Mouse (Mus musculus) left cerebral cortex, postnatal 25 days (tissue): ENCODE measurements around the gene Prkcd. TPM values are rescaled to one million over a fixed set of nuclear protein-coding genes. Genes with fewer than 3 reads are reported as not detected.
A peak's percentile ranks its signal among the peaks of the same experiment; 100 is the strongest.

Source experiments
- DNase-seq, 2 experiments: peaks; one replicate each; pipeline ENCODE4 v3.0.0; 2022; ENCODE audit warnings: low spot score in 2 of 2, mixed read lengths in 1 of 2
- intact Hi-C: fragments of 180-260 bp; cut with DNase I; formaldehyde crosslinking; loops from one replicate; pipeline ENCODE4 v1.15.1; 2025
- microRNA-seq, 2 experiments: library from miRNA; unstranded; fragments of <30 nt; microRNA quantifications; one replicate each; pipeline ENCODE4 v1.2.0; 2022
- total RNA-seq, 2 experiments: library from RNA; stranded (reverse); gene quantifications; 2 replicates each; pipeline ENCODE4 v1.2.3; 2021

Prkcd gene
- total RNA-seq, 2 experiments from 2014 or later: 12.4 to 15.2 TPM

DNA sequence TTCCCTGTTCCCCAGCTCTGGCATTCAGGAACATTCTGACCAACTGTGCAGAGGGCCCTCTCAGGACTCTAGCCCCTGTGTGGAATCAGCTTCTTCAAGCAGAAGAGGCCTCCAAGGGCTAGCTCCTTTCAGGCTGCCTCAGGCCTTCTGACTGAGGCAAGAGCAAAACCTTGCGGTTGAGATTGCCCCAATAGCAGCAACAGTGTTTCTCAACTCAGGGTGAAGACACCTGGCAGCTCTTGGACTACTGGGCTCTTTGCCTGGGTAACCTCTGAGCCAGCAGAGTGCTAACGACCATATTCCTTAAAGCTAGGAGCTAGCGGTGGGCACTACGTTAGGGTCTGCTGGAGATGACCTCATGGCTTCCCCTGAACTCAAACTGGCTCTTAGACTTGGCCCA lies 72.8 kb downstream of the Prkcd start:
- intact Hi-C loops: no loop called here
- no peak for DNase-seq

- intact Hi-C loops: no loop called here
- DNase-seq: no peak
Observed at GRCm38 (mm10) chr14:30551981-30552380, 74.0 kb downstream of the Prkcd start.

DNA sequence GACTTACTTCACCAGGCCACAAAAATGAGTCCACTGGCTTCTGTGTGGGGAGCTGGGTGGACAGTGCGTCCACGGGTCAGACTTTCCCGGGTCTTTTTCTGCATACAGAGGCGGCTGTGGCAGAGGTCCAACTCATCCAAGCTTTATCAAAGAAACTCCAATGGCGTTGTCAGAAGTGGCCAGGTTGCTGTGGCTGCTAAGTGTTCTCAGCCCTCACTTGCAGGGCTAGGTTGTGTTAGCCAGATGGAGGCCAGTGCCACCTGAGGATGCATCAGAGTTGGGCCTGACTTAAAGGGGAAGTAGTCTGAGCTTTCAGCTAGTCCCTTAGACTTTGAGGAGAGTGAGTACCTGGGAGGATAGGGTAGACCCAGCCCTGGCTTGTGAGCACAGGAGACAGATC lies 74.5 kb downstream of the Prkcd start:
- intact Hi-C loops: no loop called here
- no peak for DNase-seq

DNA sequence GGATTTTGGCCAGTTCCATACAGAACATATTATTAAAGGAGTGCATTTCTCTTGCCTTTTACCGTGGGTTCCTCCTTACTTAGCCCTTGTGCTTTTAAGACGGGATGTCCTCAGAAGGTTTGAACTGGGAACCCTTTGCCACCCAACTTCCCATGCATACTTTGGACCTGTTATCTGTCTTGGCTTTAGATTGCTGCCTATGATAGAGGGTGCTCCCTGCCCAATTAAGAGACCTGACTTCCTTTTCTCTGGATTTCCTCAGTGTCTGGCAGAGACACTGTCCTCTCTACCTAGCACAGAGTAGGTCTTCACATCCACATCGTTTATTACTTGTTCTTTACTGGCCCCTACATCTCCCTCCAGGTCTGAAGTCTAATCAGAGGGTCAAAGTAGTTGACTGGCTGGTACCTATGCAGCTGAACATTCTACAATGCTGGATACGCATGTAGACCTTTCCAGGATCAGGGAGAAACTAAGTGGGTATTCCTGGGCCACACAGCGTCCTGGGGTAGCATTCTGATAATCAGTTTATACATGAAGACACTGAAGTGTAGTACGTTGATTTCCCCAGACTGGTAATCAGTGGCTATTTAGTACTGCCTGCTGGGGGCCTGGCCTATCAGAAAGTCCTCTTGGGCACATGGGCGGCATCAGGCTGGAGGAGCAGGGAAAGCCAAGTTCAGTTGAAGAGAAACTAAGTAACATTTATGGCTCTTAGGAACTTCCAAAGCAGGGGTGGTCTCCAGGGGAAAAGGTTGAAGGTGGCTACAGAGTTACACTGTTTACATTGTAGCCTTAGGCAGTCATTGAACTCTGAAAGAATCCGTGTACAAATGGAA lies 75.6 kb downstream of the Prkcd start:
- intact Hi-C loops: no loop called here
- DNase-seq: no peak

DNA sequence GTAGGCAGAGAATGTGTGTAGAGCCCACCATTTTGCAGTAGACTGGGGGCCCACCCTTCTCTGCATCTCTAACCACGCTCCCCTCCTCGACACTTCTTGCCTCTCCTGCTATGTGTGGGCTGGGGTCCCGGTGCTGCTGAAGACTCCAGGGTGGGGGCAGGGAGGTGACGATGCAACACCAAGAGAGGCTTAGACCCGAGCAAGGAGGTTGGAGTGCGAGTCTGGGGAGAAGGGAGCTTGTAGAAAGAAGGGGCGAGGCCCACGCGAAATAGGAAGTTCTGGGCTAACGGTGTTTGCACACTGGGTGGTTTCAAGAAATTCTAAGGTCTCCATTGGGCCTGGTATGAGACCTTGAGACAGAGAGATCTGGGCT lies 76.2 kb downstream of the Prkcd start:
- intact Hi-C loops: no loop called here
- DNase-seq: no peak

DNA sequence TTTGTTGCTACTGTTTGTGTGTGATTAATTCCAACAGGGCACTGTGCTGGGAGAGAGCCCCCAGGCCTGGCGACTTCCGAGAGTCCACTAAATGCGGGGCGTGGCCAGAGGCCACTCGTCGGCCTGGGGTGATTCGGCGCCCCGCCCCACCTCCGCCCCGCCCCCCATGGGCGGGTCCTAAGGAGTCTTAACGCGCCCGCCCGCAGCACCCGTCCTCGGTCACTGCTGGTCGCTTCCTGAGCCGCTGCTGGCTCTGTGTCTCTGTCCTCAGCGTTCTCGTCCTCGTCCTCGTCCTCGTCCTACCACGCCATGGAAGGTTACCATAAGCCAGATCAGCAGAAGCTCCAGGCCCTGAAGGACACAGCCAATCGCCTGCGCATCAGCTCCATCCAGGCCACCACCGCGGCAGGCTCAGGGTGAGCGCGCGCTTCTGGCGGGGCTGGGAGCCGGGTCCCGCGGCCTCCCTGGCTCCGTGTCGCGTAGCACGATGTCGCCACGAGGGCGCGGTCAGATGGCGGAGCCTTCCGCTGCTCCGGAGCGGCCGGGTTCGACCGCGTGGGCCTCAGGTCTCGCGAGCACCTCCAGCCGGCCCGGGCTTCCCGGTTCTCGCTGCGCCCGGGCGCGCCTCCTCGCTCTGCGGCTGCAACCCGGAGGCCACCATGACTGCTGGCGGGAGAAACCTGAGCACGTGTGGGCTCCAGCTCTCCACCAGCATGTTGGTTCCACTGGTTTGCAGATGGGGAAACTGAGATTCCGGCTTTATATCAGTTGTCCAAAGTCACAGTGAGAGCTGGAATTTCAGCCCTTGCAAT lies 76.8 kb downstream of the Prkcd start:
- DNase-seq: peak; percentile 90 to 92
- intact Hi-C loops: no loop called here

- DNase-seq: peak; percentile 52 to 78
- intact Hi-C loops: no loop called here
Observed at GRCm38 (mm10) chr14:30548131-30548720, 77.8 kb downstream of the Prkcd start, which contains the start of gene Tkt. TSS of gene Tkt (plus strand) at chr14:30548359.

Small RNA genes lying within 50 kb of the gene (microRNA-seq; reads per million reads assigned to microRNA genes)
- 8.9 to 9.4 reads per million in 2 experiments for gene Mir3076

Other genes starting within 250 kb of the Prkcd start
- gene Dcp1a, start 146.7 kb downstream of the Prkcd start, total RNA-seq: 10 to 100 TPM; 19.5 to 21.5 TPM
- 10 to 100 TPM; 43.1 to 59.1 TPM for gene Cacna1d, start 134.8 kb downstream of the Prkcd start, total RNA-seq
- 100 to 1,000 TPM; 156 to 169 TPM for gene Tkt, start 77.9 kb downstream of the Prkcd start, total RNA-seq
- gene Rft1, start 28.1 kb upstream of the Prkcd start, total RNA-seq: 10 to 100 TPM; 11.4 to 12.4 TPM
- gene Sfmbt1, start 88.6 kb upstream of the Prkcd start, total RNA-seq: 10 to 100 TPM; 33.1 to 34.9 TPM
- gene Tmem110, start 199.4 kb upstream of the Prkcd start, total RNA-seq: 10 to 100 TPM; 18.7 to 21.0 TPM